Mouse (Mus musculus) brain, adult 2 months (tissue): Measurements from ENCODE around the gene Papss2.

ENCODE experiments used
- DNase-seq: peaks from one replicate; pipeline ENCODE4 v3.0.0; 2011; ENCODE audit warnings: low read depth, low spot score

Papss2 gene

DNA sequence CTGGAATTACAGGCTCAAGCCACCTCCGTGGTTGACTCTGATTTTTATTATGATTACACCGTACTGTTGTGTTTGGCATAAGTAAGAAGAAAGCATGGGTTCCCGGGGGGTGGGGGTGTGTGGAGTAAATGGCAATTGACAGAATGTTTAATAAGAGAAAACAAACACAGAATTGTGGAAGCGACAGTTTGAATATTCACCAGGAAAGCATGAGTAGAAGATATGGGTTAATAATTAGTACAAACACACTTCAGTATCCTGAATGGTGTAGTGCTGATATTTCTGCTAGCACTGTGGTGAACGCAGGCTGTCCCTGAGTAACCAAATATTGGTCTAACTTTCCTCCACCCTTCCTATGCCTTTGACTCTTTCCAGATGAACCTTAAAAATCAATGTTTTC, 3.8 kb downstream of the Papss2 start:
- no peak for DNase-seq

DNA sequence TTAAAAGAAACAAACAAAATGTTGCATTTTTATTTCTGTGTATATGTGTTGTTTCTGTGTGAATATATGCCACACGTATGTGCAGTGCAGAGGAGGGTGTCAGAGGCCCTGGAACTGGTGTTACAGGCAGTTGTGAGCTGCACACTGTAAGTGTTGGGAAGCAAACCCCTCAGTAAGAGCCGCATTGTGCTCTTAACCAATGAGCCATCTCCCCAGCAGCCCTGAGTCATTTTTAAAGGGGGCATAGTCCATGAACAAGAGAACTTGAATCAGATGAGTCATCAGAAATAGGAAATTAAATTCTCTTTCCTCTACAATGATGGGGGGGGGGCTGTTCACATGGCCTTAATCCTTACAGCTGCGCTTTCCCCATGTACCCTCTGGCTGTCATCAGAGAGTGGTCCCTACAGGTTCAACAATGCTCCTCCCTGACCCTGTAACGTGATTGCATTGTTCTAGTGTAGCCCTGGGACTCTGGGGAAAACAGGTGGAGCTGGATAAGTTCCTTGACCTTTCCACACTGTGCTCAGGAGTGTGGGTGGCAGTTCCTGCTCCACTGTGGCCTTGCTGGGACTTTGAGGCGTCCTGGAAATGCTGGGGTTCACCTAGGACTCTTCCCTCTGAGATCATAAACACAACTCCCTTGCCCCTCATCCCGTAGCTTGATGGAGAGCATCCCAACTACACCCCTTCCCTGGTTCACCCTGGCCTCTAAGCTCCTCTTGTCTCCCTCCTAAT, 5.6 kb downstream of the Papss2 start:
- DNase-seq, result no peak

DNA sequence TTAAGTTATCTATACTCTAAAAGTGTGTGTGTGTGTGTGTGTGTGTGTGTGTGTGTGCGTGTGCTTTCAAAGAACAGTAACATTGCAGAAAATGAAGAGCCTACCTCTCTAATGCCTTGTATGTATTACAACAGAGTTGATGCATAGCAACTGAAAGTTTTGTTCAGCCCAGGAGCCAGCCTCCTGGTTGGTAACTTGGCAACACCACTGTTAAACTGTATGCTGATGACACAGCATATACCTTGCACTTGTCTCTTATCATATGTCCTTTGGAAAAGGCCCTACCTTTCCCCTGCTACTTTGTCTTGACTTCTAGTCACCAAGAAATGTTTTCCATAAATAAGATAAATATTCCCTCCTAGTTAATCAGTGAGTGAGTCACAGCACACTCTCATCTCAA, 7.9 kb downstream of the Papss2 start:
- DNase-seq, result no peak

DNA sequence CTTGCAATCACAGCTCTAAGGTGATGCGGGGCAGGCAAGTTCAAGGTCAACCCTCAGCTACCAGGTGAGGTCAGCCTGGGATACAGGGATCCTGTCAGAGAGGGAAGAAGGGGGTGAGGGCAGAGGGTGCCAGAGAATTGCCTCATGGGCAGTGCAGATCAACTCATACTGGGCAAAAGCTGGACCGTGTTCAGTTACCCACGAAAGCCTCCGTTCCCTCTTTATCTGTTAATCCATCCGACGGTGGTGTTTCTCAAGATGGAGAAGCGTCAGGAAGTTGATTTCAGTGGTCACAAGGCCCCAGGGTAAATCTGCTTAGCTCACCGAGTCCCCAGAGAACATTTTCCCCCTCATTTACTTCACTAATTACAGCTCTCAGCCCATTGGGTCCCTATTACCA, 8.5 kb downstream of the Papss2 start:
- DNase-seq, result no peak

DNA sequence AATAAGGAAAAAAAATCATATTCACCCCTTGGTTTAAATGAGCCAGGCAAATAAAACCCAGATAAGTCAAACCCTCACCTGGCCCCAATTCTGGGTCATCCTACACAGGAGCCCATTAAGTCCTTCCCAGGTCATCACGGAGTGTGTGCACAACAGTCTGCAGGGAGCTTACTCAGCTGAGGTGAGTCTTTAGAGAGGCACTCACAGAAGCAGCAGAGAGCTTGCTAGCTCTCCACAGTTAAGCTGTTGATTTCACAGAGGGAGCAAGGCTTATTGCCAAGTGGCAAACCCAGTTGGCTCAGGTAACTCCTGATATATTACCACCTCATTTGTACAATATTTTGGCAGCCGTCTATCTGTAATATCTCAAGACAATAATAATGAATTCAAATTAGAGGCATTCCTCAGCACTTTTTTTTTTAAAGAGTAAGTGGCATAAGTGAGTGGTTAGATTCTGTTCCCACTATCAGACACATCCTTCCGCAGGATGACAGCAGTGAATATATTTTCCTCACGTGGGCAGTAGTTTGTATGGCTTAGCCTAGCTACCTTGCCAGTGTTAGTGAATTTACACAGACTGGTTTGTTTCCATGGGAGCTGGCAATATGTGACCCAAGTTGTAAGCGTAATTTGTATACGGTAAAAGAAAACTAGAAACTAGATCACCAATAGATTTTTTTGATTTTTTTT, 9.1 kb downstream of the Papss2 start:
- DNase-seq, result no peak

DNA sequence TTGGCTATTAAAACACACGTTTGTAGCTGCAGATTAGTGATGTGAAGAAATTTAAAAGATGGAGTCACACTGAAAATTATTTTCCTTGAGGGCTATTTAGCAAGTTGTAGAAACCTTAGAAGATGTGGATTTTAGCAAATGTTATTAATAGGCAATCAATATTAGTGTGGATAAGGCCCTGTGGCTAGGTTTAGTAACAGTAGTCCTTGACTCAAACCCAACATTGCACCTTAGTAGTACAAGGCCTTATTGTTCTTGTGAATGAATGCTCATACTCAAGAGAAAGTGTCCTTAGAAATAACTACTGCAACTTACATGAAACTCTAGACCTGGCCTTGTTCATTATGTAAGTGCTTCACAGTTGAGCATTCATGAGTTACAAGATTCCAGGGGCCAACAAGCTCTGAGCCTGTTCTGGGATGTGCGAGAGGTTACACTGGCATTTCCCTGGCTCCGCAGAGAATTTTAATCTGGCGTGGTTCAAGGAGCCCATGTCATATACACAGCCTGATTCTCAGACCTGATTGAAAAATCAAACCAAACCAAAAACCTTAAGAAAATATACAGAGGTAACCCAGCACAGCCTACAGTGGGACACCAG, 10.7 kb downstream of the Papss2 start:
- no peak for DNase-seq

DNA sequence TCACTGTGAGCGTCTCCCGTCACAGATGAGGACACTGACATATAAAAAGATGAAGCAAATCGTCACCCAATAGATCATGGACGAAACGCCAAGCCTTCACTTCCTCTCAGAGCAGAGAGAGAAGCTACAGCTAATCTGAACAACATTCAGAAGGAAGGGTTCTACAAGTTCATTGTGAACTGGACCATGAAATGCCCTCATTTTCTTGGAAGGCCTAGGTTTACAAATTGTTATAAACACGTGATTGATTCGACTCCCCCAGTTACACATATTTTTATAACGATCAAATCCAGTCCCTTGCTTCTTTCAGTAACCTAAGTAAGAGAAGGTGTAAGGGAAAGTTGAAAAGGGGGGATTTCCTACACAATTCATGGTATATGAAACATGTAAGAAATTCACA, 11.4 kb downstream of the Papss2 start:
- DNase-seq, result no peak

DNA sequence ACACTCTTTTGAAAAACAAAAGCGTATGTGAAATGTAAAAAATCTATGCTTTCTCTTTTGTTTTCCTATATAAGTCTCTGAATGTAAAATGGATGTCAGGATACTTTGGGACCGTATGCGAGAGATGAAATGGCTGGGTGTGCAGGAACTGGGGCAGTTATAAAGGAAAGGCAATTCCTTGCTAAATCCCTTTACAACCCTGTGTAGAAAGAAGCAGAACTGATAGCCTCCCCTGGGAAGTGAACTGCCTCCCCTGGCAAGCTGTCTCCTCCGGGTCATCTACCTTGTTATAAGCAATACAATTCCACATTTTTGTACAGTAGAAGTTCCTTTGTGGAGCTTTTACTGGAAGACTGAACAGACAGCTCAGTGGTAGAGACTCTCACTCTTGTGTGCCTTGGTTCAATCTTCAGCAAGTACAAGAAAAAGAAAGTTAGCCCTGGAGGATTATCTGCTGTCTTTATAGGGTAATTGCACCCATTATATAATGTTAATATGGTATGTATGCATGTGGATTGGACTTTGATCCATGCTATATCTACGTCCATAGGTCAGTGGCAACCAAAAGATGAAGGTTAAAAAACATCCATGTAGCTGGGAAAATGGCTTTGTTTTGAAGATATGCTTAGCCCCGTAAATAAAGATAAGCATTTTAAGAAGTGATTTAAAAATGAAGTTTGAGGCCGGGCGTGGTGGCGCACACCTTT, 15.9 kb downstream of the Papss2 start:
- no peak for DNase-seq

DNA sequence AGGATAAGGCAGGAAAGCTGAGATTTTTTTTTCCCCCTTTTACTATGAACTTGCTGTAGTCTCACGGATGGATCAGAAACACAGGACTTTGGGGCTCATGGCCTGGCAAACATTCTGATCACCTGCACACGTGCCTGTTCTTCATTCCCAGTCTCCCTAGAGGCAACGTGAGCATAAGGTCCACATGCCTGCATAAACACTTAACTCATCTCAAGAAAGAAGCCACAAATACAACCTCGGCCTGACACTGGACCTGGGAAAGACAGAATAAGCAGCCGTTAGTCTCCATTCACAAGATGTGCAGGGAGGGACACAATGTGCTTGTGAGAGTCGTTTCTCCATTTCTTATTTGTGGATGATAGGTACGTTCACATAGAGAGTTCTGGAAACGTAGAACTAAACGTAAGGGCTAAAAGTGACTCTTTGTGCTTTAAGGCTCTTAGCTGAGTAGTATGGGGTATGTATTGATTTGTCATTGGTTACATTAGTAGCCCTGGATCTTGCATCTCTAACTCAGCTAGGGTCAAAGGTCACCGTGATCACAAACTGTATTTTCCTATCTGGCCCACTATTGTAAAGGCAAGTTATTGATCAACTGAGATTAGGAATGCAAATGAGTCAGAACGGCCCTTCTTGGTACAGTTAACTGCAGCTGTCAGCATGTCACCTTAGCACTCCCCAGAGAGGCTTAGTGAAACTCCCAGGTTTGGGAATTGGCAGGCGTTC, 18.6 kb downstream of the Papss2 start:
- no peak for DNase-seq

DNA sequence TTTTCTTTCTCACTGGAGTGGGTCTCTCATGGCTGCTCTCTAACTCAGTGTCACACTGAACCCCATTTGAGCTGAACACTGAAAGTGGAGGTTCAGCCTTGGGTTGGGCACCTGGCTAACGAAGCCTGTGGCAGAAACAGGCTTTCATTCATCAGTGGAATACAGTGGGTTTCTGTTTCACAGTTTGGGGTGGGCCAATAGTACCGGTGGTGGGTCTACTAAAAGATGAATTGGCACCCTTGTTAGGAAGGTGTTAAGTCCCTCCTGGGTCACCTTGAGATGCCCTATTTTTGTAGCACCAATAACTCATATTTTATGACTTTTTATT, 19.1 kb downstream of the Papss2 start:
- no peak for DNase-seq

DNA sequence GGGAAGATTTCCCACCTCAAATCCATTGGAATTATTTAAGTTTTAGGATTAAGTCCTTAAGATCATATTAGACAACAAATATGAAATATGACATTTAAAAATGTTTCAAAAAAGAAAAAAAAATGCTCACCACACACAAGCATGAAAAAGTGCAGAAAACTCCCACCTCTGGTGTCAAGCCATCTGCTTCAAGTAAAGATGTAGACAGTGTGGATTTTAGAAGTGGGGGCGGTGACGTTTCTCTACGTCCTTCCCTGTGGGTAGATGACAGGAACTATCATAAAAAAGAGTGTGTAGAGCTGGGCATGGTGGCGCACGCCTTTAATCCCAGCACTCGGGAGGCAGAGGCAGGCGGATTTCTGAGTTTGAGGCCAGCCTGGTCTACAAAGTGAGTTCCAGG, 21.1 kb downstream of the Papss2 start:
- peak; percentile 56 for DNase-seq

DNA sequence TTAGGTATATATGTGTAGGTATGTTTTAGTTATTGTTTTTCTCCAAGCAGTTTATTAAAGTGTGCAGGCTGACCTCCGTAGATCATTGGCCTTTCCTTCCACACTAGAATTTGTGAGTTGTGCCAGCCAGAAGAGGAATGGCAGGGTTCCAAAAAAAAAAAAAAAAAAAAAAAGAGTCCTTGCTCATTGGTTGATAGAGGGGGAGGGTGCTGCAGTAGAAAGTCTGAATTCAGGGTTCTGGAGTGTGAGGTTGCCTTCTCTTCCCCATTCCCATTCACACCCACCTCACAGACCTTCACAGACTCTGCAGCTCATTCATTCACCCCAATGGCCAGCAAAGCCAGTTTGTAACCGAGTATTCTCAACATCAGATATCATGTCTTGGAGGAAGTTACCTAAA, 24.1 kb downstream of the Papss2 start:
- DNase-seq, result no peak

DNA sequence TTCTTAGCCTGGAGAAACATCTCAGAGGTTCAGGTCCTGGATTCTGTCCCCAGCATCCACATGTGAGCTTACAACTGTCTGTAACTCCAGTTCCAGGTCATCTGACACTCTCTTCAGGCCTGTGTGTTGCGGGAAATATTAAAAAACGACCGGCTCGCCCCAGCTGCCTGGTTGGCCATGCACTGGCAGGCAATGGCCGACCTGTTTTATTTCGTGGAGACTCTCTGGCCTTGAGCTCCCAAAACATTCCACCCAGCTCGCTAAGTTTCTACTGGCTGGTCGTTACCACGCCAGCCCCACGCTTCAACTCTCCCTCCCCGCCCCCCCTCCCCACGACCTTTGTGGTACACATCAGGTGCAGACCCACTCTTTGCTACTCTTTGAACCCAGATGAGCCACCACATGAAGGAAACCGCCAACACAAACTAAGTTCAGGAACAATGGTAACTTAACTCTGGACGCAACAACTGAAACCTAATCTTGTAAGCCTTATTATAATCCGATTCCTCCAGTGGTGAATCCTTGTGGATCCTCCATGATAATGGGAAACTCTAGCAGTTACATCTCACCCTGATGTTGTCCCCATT, 25.4 kb downstream of the Papss2 start:
- no peak for DNase-seq

DNA sequence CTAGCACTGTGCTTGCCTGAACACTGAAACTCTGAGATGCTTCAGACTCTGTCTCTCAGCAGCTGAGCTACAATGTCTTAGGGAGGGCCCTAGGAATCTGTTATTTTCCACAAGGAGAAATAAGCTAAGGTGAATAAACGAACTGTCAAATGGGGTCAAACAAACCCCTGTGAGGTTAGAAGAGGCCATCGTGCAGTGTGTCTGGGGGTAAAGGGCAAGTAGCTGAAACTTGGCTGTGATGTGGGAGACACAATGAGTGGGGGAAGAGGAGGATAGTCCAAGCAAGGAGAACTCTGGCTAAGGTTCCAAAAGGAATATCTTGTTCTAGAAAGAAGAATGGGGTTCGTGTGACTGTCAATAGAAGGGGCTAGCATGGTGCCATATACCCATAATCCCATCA, 26.6 kb downstream of the Papss2 start:
- no peak for DNase-seq

DNA sequence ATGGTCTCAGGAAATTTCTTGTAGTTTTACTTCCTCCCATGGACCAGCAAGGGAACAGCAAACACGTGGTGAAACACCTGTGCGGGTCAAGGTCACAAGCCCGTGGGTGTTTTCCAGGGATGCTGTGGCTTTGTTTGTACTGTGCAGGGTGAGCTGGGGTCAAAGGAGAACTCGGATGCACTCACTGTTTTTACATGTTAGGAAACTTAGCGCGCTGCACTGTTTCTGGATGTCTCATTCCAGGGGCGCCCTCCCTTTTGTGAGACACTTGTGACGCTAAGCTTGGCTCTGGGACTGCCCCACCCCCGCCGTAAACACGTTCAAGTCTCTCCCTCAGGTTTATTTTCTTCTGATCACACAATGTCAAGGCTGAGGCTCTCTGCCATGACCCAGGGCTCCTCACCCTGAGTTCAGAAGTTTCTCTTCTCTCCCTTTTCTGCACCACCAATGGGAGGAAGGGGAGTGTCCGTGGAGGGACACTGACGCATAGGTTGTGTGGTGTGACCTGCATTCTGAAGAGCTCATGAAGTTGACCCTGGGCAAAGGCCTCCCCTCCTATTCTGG, 31.3 kb downstream of the Papss2 start:
- no peak for DNase-seq

DNA sequence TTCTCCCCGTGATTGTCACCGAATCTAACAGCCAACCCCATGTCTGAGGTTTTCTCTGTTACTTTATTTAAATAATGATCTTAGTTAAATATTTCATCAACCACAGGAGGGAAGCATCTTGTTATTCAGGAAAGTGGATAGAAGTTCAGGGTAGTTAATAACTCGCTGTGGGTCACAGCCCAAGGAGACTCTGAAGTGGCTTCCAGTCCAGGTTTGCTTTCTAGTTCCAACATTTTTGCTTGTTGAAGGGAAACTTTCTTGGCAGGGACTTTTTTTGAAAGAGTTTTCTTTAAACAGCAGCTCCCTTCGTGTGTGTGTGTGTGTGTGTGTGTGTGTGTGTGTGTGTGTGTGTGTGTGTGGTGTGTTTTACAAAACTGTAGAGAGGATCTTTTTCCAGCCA, 32.0 kb downstream of the Papss2 start:
- DNase-seq, result no peak

DNA sequence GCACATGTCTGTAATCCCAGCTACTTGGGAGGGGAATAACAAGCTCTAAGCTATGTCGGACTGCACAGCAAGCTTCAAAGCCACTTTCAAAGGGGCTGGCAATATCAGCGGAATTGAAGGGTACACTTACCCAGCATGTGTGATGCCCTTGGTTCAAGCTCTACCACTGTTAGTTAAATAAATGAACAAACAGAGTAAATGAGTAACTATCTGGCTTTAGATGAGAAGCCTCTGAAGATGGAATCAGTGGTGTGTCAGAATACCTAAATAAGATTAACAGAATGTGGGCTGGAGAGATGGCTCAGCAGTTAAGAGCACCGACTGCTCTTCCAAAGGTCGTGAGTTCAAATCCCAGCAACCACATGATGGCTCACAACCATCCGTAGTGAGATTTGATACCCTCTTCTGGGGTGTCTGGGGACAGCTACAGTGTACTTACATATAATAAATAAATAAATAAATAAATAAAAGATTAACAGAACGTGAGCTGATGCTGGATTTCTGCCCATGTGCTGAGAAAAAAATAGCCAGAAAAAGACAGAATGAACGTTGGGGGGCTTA, 33.1 kb downstream of the Papss2 start:
- DNase-seq, result no peak

DNA sequence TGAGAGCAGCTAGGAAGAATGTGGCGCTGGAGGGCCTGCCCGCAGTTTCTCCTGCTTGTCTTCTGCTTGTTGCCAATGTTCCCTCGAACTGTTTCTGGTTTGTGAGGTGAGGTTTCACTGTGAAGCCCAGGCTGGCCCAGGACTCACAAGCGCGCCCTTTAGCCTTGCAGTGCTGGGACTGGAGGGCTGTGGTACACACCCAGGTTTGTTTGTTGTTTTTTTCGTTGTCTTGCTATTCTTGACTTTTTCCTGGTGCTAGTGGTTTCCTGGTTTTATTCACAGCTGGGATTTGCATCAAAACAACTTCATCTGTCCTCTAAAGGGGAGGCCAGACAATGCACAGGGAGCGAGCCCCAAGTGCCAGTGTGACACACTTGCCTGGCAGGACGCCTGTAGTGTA, 39.3 kb downstream of the Papss2 start:
- DNase-seq, result no peak

DNA sequence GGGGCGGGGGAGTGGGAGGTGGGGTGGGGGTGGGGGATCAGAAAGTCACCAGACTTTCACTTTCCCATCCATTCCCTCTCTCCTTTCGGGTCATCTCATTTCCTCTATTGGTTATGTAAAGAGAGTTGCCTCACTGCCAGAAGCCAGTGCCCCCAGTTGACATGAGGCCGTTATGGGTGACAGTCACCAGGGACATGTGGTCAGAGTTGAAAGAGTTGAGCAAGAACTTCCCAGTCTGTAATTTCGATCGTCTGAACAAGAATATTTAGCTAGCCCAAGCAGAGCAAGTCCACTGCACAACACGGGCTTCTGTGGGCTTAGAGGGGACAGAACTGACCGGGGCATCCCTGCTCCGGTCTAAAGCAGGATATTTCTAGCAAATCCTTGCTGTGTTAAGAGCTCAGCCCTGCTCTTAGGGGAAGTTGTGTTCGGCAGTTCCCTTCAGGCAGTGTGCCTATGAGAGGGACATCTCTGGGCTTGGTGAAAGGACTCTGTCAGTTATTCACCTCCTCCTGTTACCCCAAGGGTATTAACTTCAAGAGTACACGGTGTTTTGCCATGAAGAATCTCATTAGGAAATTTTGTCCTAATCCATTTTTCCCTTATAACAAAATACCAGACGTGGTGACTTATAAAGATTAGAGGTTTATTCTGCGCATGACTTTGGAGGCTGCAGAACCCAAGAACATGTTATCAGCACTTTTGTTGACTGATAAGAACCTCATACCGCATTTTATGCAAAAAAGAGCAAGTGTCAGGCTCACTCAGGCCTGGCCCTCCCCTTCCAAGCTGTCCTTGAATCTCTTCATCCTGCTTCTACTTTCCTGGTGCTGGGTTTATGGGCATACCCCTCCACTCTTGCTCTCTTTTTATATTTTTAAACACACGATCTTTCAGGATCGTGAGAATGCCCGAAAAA, 42.0 kb downstream of the Papss2 start:
- no peak for DNase-seq
